Mouse (Mus musculus): ENCODE data around the gene Smbd1.

DNA sequence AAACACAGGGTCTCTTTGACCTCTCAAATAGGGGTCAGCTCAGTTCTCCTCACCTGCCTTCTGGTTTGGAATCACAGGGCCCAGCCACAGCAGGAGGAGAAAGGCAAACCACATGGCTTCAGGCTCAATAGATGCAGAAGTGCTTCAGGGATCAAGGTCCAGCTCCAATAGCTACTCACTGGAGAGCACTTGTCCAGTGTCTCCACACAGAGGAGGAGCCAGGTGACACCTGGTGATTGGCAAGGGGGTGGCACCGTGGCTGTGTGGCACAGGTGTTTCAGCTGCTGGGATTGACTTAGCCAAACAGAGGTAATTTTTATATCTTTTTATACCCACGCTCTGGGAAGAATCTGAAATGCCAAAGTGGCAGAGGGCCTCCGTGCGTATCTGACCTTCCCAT, at the start of gene Smbd1:
- no peak for TF ChIP-seq CTCF (IDR thresholded peaks at IDR 0.05; ENCODE audit: low read depth, low read length)
- TF ChIP-seq TAL1 (conservative IDR thresholded peaks at IDR 0.05; ENCODE audit: low read depth, low read length): no peak
- TF ChIP-seq GATA1 (IDR thresholded peaks at IDR 0.05; ENCODE audit: borderline replicate concordance, low read length): no peak

Measured in G1E (cell line).